Mouse (Mus musculus): ENCODE measurements around the gene Fam126a. TPM values are rescaled to one million over a fixed set of nuclear protein-coding genes. Genes with fewer than 3 reads are reported as not detected.

Fam126a gene
- polyA plus RNA-seq (2016; fragmentation: Nextera tagmentation; extraction: Ambion mirVana): 25.9 and 26.9 TPM in 2 replicates

GRCm38 (mm10) chr5:24030579-24030969 lies at the start of gene Fam126a:
TSS of gene Fam126a (minus strand) at chr5:24030690.
- WGBS: under 1% methylated on average over 16 of the region's 16 CpGs
- Histone ChIP-seq H3K4me1 (peaks cover 5% of the 10 kb centered on the region), H3K9me3 (no peaks in the 10 kb centered on the region), H3K4me3 (peak within 1 kb of the TSS; percentile 92), H3K36me3 (replicated peaks) (no peaks in the 10 kb centered on the region; the same call in 1 of the 2 replicates), H3K27ac (replicated peaks) (peak within 1 kb of the TSS; percentile 91), H3K27me3 (replicated peaks; ENCODE audit: low read depth, poor library complexity, severe bottlenecking) (no peaks in the 10 kb centered on the region)
- peak; percentile 97 for DNase-seq (ENCODE audit: low spot score)

DNA sequence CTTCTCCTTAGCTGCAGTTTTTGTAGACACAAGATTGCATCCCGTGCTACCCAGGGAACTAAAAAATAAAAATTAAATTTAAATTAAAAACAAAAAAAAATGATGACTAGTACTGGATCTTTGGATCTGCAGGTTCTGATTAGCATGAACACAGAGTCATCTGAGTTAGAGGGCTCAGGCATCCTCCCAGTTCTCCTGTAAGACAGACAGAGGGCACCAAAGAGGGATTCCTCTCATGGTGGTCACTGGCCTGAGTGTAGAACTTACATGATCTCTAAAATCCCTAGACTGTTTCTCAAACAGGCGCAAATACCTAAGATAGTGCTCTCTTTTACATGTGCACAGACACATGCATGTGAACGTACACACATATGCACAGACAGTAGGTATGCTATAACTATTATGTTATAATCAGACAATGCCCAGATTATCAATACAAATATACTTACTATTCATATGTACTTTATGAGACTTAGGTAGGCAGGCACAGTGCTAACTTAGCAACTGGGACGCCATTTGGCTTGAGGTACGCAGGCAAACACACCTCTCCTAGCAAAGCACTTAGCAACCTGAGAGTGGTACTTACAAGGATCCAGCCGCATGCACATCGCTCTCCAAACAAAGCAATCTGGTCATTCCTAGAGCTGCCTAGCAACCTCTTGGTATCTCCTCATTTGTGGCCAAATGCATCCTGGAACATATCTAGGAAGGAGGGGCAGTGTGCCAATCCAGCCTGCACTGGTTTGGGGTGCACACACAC lies 48.1 kb upstream of the Fam126a start:
- DNase-seq (ENCODE audit: low spot score): no peak
- WGBS: 80% methylated on average over 7 of the region's 7 CpGs
- Histone ChIP-seq H3K9me3 (no peaks in the 10 kb centered on the region), H3K27me3 (replicated peaks; ENCODE audit: low read depth, poor library complexity, severe bottlenecking) (no peaks in the 10 kb centered on the region), H3K27ac (replicated peaks) (no peak overlapping the region), H3K4me1 (peaks cover 9% of the 10 kb centered on the region), H3K36me3 (replicated peaks) (no peaks in the 10 kb centered on the region), H3K4me3 (no peak overlapping the region)

GRCm38 (mm10) chr5:24077739-24078306 lies 47.3 kb upstream of the Fam126a start:
- Histone ChIP-seq H3K27me3 (replicated peaks; ENCODE audit: low read depth, poor library complexity, severe bottlenecking) (no peaks in the 10 kb centered on the region), H3K4me3 (peak overlapping the region; percentile 47), H3K9me3 (no peaks in the 10 kb centered on the region), H3K27ac (replicated peaks) (peak overlapping the region; percentile 70), H3K36me3 (replicated peaks) (no peaks in the 10 kb centered on the region), H3K4me1 (peaks cover 9% of the 10 kb centered on the region)
- 16% methylated on average over 7 of the region's 7 CpGs for WGBS
- DNase-seq (ENCODE audit: low spot score): no peak

DNA sequence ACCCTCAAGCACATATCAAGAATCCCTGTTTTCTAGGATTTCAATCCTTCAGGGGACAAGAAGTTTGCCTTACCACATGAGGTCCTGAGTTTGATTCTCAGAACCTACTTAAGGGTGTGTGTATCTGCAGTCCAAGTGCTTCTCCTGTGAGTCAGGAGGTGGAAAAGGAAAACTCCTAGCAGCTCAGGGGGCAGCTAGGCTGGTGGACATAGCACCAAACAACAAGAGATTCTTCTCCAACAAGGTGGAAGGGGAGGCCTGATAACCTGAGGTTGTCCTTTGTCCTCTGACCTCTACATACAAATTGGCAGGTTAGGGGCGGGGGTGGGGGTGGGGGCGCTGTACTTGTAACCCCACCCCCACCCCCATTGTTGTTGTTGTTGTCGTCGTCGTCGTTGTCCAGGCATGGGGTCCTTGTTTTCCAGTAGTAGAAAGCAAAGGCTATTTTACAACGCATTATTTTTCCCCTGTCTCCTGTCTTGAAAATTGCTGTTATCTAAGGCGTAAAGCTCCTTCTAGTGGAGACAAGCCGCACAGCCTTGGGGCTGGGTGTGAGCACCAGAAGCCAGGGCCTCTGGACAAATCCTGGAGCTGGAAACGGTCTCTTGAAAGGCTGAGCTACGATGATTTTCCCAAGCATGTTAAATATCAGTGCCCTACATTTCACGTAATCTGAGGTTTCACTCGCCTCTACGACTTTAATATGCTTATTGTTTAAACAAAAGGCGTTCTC lies 46.7 kb upstream of the Fam126a start:
- DNase-seq (ENCODE audit: low spot score): peak; percentile 65
- Histone ChIP-seq H3K27me3 (replicated peaks; ENCODE audit: low read depth, poor library complexity, severe bottlenecking) (no peaks in the 10 kb centered on the region), H3K4me3 (peak overlapping the region; percentile 47), H3K9me3 (no peaks in the 10 kb centered on the region), H3K27ac (replicated peaks) (peak overlapping the region; percentile 70), H3K36me3 (replicated peaks) (no peaks in the 10 kb centered on the region), H3K4me1 (peaks cover 9% of the 10 kb centered on the region)
- 2% methylated on average over 15 of the region's 15 CpGs for WGBS

- H3K27me3 ChIP-seq (replicated peaks; ENCODE audit: low read depth, poor library complexity, severe bottlenecking): no peaks in the 10 kb centered on the region
- H3K36me3 ChIP-seq (replicated peaks): no peaks in the 10 kb centered on the region
- 64% methylated on average over 6 of the region's 6 CpGs for WGBS
- no peak overlapping the region for H3K4me3 ChIP-seq
- no peaks in the 10 kb centered on the region for H3K9me3 ChIP-seq
- no peak for DNase-seq (ENCODE audit: low spot score)
- no peak overlapping the region for H3K27ac ChIP-seq (replicated peaks)
- peaks cover 5% of the 10 kb centered on the region for H3K4me1 ChIP-seq
Measured at GRCm38 (mm10) chr5:24072031-24072430, 41.5 kb upstream of the Fam126a start.

DNA sequence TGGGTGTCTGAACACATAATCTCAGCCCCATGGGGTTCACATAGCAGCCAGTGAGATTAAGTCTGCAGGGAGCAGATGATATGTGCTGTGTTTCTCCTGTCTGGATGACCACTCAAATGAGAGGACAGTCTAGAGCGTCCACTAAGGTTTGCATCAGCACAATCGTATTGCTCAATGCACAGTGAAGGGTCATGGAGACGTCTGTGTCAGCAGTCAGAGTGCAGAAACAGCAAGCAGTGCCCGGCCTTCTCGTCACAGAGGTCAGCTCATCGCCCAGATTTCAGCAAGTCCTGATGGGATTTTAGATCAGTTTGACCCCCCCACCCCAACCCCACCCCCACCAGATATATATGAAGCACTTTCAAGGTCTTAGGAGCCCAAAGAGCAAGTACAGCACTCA lies 38.5 kb upstream of the Fam126a start:
- Histone ChIP-seq H3K36me3 (replicated peaks) (no peaks in the 10 kb centered on the region), H3K27me3 (replicated peaks; ENCODE audit: low read depth, poor library complexity, severe bottlenecking) (no peaks in the 10 kb centered on the region), H3K27ac (replicated peaks) (no peak overlapping the region), H3K4me3 (no peak overlapping the region), H3K9me3 (no peaks in the 10 kb centered on the region), H3K4me1 (no peaks in the 10 kb centered on the region)
- WGBS: 85% methylated on average over 6 of the region's 6 CpGs
- DNase-seq (ENCODE audit: low spot score): no peak

DNA sequence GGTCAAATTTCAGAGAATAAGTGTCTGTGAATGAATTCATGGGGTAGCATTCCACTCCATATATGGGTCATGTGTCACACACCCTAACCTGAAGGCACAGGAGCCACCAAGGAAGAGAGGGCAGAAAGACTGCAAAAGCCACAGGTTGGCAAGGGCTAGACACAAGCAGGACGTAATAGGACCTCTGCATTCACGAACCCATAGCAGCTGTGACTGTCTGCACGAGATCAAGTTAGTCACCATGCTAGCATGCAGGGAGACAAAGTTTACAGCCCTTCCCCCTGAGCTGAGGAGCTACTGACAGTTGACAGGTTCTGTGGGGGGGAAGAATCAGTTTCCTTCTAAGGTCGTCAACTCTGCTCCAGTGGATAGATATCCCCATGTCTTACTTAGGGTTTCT lies 33.1 kb upstream of the Fam126a start:
- WGBS: 80% methylated on average over 4 of the region's 4 CpGs
- Histone ChIP-seq H3K27me3 (replicated peaks; ENCODE audit: low read depth, poor library complexity, severe bottlenecking) (no peaks in the 10 kb centered on the region), H3K27ac (replicated peaks) (no peak overlapping the region), H3K4me3 (no peak overlapping the region), H3K36me3 (replicated peaks) (no peaks in the 10 kb centered on the region), H3K4me1 (no peaks in the 10 kb centered on the region), H3K9me3 (no peaks in the 10 kb centered on the region)
- no peak for DNase-seq (ENCODE audit: low spot score)

GRCm38 (mm10) chr5:24063034-24063433 lies 32.5 kb upstream of the Fam126a start:
- Histone ChIP-seq H3K36me3 (replicated peaks) (no peaks in the 10 kb centered on the region), H3K4me3 (no peak overlapping the region), H3K27ac (replicated peaks) (no peak overlapping the region), H3K4me1 (no peaks in the 10 kb centered on the region), H3K27me3 (replicated peaks; ENCODE audit: low read depth, poor library complexity, severe bottlenecking) (no peaks in the 10 kb centered on the region), H3K9me3 (no peaks in the 10 kb centered on the region)
- no peak for DNase-seq (ENCODE audit: low spot score)
- WGBS: 87% methylated on average over 6 of the region's 6 CpGs

- Histone ChIP-seq H3K36me3 (replicated peaks) (no peaks in the 10 kb centered on the region), H3K9me3 (no peaks in the 10 kb centered on the region), H3K27me3 (replicated peaks; ENCODE audit: low read depth, poor library complexity, severe bottlenecking) (no peaks in the 10 kb centered on the region), H3K27ac (replicated peaks) (no peak overlapping the region), H3K4me3 (no peak overlapping the region), H3K4me1 (no peaks in the 10 kb centered on the region)
- DNase-seq (ENCODE audit: low spot score): no peak
- 67% methylated on average over 3 of the region's 3 CpGs for WGBS
Measured at GRCm38 (mm10) chr5:24060949-24061348, 30.5 kb upstream of the Fam126a start.

DNA sequence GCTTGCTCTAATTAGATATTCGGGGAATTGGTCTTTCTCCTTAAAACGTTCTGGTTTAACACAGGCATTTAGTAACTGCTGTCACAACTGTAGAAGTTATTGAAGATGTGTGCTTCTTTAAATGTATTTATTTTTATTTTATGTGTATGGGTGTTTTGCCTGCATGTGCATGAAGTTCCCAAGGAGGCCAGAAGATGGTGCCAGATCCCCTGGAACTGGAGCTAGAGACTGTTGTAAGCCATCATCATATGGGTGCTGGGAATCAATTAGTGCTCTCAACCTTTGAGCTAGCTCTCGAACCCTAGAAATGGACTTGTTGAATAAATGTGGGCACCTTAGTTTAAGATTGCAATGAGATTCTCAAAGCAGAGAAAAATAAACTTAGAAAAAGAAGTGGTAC lies 27.1 kb upstream of the Fam126a start:
- no peak overlapping the region for H3K4me3 ChIP-seq
- no peak overlapping the region for H3K27ac ChIP-seq (replicated peaks)
- H3K27me3 ChIP-seq (replicated peaks; ENCODE audit: low read depth, poor library complexity, severe bottlenecking): no peaks in the 10 kb centered on the region
- 72% methylated on average over 3 of the region's 3 CpGs for WGBS
- H3K4me1 ChIP-seq: no peaks in the 10 kb centered on the region
- H3K9me3 ChIP-seq: peaks cover 3% of the 10 kb centered on the region; the same call in 1 of the 2 replicates
- DNase-seq (ENCODE audit: low spot score): no peak
- H3K36me3 ChIP-seq (replicated peaks): no peaks in the 10 kb centered on the region

DNA sequence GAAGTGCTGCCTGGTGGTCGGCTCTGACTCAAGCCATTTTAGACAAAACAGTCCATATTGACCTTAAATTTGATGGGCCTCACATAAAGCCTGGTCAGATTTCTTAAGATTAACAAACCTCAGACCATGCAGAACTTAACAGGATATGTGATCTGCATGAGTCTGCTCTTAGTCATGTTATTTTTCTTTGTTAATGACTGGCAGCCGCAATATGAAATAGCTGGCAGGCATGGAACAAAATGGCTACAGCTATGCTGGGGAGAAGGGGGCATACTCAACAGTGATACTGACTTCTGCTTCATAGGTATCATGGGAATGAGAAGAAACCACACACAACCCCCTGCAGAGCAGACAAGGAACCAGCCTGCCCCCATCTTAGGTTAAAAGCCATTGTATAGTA lies 26.4 kb upstream of the Fam126a start:
- no peaks in the 10 kb centered on the region for H3K4me1 ChIP-seq
- WGBS: 88% methylated on average over 2 of the region's 2 CpGs
- no peaks in the 10 kb centered on the region for H3K27me3 ChIP-seq (replicated peaks; ENCODE audit: low read depth, poor library complexity, severe bottlenecking)
- no peaks in the 10 kb centered on the region for H3K36me3 ChIP-seq (replicated peaks)
- peaks cover 3% of the 10 kb centered on the region; the same call in 1 of the 2 replicates for H3K9me3 ChIP-seq
- DNase-seq (ENCODE audit: low spot score): no peak
- no peak overlapping the region for H3K4me3 ChIP-seq
- H3K27ac ChIP-seq (replicated peaks): no peak overlapping the region

GRCm38 (mm10) chr5:24054382-24054781 lies 23.9 kb upstream of the Fam126a start:
- H3K9me3 ChIP-seq: peaks cover 3% of the 10 kb centered on the region; the same call in 1 of the 2 replicates
- WGBS: 95% methylated on average over 3 of the region's 3 CpGs
- H3K36me3 ChIP-seq (replicated peaks): no peaks in the 10 kb centered on the region
- H3K4me1 ChIP-seq: no peaks in the 10 kb centered on the region
- H3K27me3 ChIP-seq (replicated peaks; ENCODE audit: low read depth, poor library complexity, severe bottlenecking): no peaks in the 10 kb centered on the region
- no peak overlapping the region for H3K4me3 ChIP-seq
- DNase-seq (ENCODE audit: low spot score): no peak
- no peak overlapping the region for H3K27ac ChIP-seq (replicated peaks)
